19 mouse cellular contexts compared by ENCODE assay signal in genomic region chr6:137101886-137102661, GRCm38 (mm10).
A peak's percentile ranks its signal among the peaks of the same experiment; 100 is the strongest.
DNase-seq lines count a peak whose midpoint lies in the region; ATAC-seq and TF ChIP-seq lines count a peak whose summit lies in the region.
"Had no signal": no experiment of that assay in that cellular context is flagged by ENCODE, and none has a peak within 500 bp of the region (broad histone marks: within the 10 kb centered on the region; RNA-seq: fewer than 3 reads in every experiment).

No protein-coding gene starts in this region.

- 51% methylated on average over 7 of the region's 7 CpGs for WGBS in intestine, embryonic 14.5 days
- WGBS in intestine, postnatal 0 days: 75% methylated on average over 7 of the region's 7 CpGs
- WGBS in lung, postnatal 0 days: 64% methylated on average over 7 of the region's 7 CpGs
- 55% methylated on average over 7 of the region's 7 CpGs for WGBS in stomach, postnatal 0 days

- no peak for TF ChIP-seq EP300 in lung, postnatal 0 days (IDR thresholded peaks at IDR 0.05)
- no peak for TF ChIP-seq EP300 in stomach, postnatal 0 days (optimal IDR thresholded peaks at IDR 0.05)

- no peak for ATAC-seq in intestine, embryonic 14.5 days (replicated peaks; ENCODE audit: low FRiP score, low TSS enrichment, low read depth)
- no peak for ATAC-seq in intestine, postnatal 0 days
- no peak for ATAC-seq in lung, postnatal 0 days
- ATAC-seq in stomach, postnatal 0 days (ENCODE audit: low FRiP score, low TSS enrichment): no peak

- H3K4me2 ChIP-seq in intestine, embryonic 14.5 days (ENCODE audit: low read length): no peak overlapping the region
- no peak overlapping the region for H3K4me2 ChIP-seq in intestine, postnatal 0 days (replicated peaks; ENCODE audit: low read depth)
- no peak overlapping the region for H3K4me2 ChIP-seq in lung, postnatal 0 days (replicated peaks; ENCODE audit: low read depth, low read length)
- H3K4me2 ChIP-seq in stomach, postnatal 0 days (replicated peaks; ENCODE audit: low read depth): no peak overlapping the region
- H3K4me2 ChIP-seq: liver, embryonic 13.5 days; midbrain, embryonic 11.5 days; neural tube, embryonic 15.5 days had no signal

- TF ChIP-seq CTCF in intestine, postnatal 0 days (IDR thresholded peaks at IDR 0.05; ENCODE audit: low read depth): no peak
- no peak for TF ChIP-seq CTCF in lung, postnatal 0 days (IDR thresholded peaks at IDR 0.05)
- TF ChIP-seq CTCF in stomach, postnatal 0 days (IDR thresholded peaks at IDR 0.05; ENCODE audit: low read depth): no peak

- H3K27ac ChIP-seq in intestine, embryonic 14.5 days (ENCODE audit: low read depth): peak overlapping the region; percentile 59
- H3K27ac ChIP-seq in intestine, postnatal 0 days (ENCODE audit: low read depth, low read length): no peak overlapping the region
- H3K27ac ChIP-seq in lung, postnatal 0 days (ENCODE audit: low read length): 0 out of 2 replicates have a peak overlapping the region, but pooled peaks have one; percentile 32
- H3K27ac ChIP-seq in stomach, postnatal 0 days (replicated peaks): peak overlapping the region; percentile 49; the same call in 1 of the 2 replicates
- H3K27ac ChIP-seq: heart, adult 2 months; liver, embryonic 13.5 days; macrophage; neural tube, embryonic 15.5 days had no signal

- H3K4me3 ChIP-seq in intestine, embryonic 14.5 days (ENCODE audit: low read depth, low read length): no peak overlapping the region
- no peak overlapping the region for H3K4me3 ChIP-seq in intestine, postnatal 0 days (ENCODE audit: low read depth, low read length)
- H3K4me3 ChIP-seq in lung, postnatal 0 days (ENCODE audit: low read depth, low read length): no peak overlapping the region
- H3K4me3 ChIP-seq in stomach, postnatal 0 days (ENCODE audit: low read depth, low read length): no peak overlapping the region
- H3K4me3 ChIP-seq: heart, adult 2 months; liver, embryonic 13.5 days; neural tube, embryonic 15.5 days had no signal

- DNase-seq in cerebellum, postnatal 10 days: peak; percentile 47 to 58
- no peak for DNase-seq in cerebellum, adult 8-10 months
- no peak for DNase-seq in intestine, embryonic 14.5 days (ENCODE audit: low spot score)
- DNase-seq in lung, postnatal 0 days (ENCODE audit: low spot score): no peak
- DNase-seq in lung, postnatal 10 days: no peak
- DNase-seq in stomach, postnatal 0 days (ENCODE audit: low spot score): no peak
- no peak for DNase-seq in kidney, adult 18-20 months
- DNase-seq: cerebellum, adult 11-12 months; gastrocnemius, postnatal 10 days; kidney, adult 11 months; kidney, postnatal 25 days; liver, embryonic 13.5 days; right cerebral cortex, postnatal 4 days; thymus, adult 18-20 months had no signal

- no peaks in the 10 kb centered on the region for H3K36me3 ChIP-seq in intestine, embryonic 14.5 days (ENCODE audit: control insufficient read depth, insufficient read depth, low read length)
- H3K36me3 ChIP-seq in intestine, postnatal 0 days (ENCODE audit: control insufficient read depth, insufficient read depth): no peaks in the 10 kb centered on the region
- H3K36me3 ChIP-seq in lung, postnatal 0 days (ENCODE audit: insufficient read depth, low read length): no peaks in the 10 kb centered on the region
- no peaks in the 10 kb centered on the region for H3K36me3 ChIP-seq in stomach, postnatal 0 days (ENCODE audit: control insufficient read depth, insufficient read depth, low read length)
- H3K36me3 ChIP-seq: liver, embryonic 13.5 days; neural tube, embryonic 15.5 days had no signal

- no peaks in the 10 kb centered on the region for H3K27me3 ChIP-seq in intestine, embryonic 14.5 days (replicated peaks; ENCODE audit: control insufficient read depth, insufficient read depth, low read length)
- H3K27me3 ChIP-seq in intestine, postnatal 0 days (replicated peaks; ENCODE audit: control insufficient read depth, insufficient read depth, low read length): no peaks in the 10 kb centered on the region
- no peaks in the 10 kb centered on the region for H3K27me3 ChIP-seq in lung, postnatal 0 days (replicated peaks; ENCODE audit: insufficient read depth, low read length)
- H3K27me3 ChIP-seq in stomach, postnatal 0 days (ENCODE audit: control insufficient read depth, insufficient read depth, low read length): no peaks in the 10 kb centered on the region
- H3K27me3 ChIP-seq: liver, embryonic 13.5 days; neural tube, embryonic 15.5 days had no signal

- H3K9ac ChIP-seq in intestine, embryonic 14.5 days (ENCODE audit: low read length): no peak overlapping the region
- H3K9ac ChIP-seq in intestine, postnatal 0 days (ENCODE audit: low read depth, low read length): no peak overlapping the region
- no peak overlapping the region for H3K9ac ChIP-seq in lung, postnatal 0 days (replicated peaks; ENCODE audit: low read depth)
- no peak overlapping the region for H3K9ac ChIP-seq in stomach, postnatal 0 days (ENCODE audit: low read length)
- H3K9ac ChIP-seq: liver, embryonic 13.5 days; neural tube, embryonic 15.5 days had no signal

- H3K4me1 ChIP-seq in intestine, embryonic 14.5 days (replicated peaks; ENCODE audit: control insufficient read depth, insufficient read depth, low read length): peaks cover 28% of the 10 kb centered on the region
- no peaks in the 10 kb centered on the region for H3K4me1 ChIP-seq in intestine, postnatal 0 days (replicated peaks; ENCODE audit: control insufficient read depth, insufficient read depth, low read length)
- H3K4me1 ChIP-seq in lung, postnatal 0 days (ENCODE audit: insufficient read depth, low read depth, low read length): peaks cover 10% of the 10 kb centered on the region; the same call in 1 of the 2 replicates
- no peaks in the 10 kb centered on the region; the same call in none of the 2 replicates for H3K4me1 ChIP-seq in stomach, postnatal 0 days (replicated peaks; ENCODE audit: control insufficient read depth, insufficient read depth)
- H3K4me1 ChIP-seq: liver, embryonic 13.5 days had no signal

- no peaks in the 10 kb centered on the region for H3K9me3 ChIP-seq in intestine, embryonic 14.5 days (ENCODE audit: control insufficient read depth, low read length)
- no peaks in the 10 kb centered on the region for H3K9me3 ChIP-seq in intestine, postnatal 0 days (ENCODE audit: control insufficient read depth)
- H3K9me3 ChIP-seq in lung, postnatal 0 days (ENCODE audit: low read length): no peaks in the 10 kb centered on the region
- no peaks in the 10 kb centered on the region for H3K9me3 ChIP-seq in stomach, postnatal 0 days (ENCODE audit: control insufficient read depth, low read length)
- H3K9me3 ChIP-seq: liver, embryonic 13.5 days; neural tube, embryonic 15.5 days had no signal

Comparison
In these comparisons a context has a peak if more than half of its experiments do, and no peak if none do; other contexts are left out.
1. DNase-seq: peak in cerebellum, postnatal 10 days (2 of 2); none in cerebellum, adult 8-10 months (single experiment), intestine, embryonic 14.5 days (single experiment), lung, postnatal 0 days (single experiment), lung, postnatal 10 days (single experiment), stomach, postnatal 0 days (single experiment) and kidney, adult 18-20 months (single experiment).